In the genomic region with DNA sequence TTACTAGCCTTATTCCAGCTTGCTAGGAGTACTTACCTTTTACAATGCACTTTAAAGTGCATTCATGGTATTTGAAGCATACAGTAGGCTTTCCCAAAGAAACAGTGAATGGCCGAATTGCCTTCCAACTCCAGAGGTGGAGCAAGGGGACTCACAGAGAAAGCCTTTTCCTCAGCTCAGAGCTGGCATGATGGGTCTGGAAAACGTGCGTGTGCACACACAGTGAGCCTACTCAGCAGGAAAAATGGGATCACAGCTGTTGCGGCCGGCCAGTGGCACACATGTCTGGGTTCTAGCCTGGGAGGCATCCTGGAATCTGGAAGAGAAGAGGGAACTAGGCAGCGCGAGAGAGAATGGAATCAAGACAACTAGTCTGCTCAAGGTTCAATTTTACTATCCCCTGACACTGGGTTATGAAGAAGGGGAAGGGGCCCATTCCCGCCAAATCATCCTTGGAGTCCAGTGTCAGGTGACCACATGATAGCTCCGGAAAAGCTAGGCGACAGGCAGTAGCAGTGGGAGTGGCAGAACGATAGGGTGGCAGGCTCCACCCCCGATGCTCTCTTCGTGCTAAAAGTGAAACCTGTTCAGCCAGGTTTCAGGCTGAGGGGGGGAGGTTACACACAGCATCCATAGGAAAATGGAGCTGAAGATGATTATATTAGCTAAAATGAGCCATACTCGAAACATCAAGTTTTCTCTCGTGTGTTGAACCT, we compare ENCODE assay signal across 8 mouse cellular contexts. TPM values are rescaled to one million over a fixed set of nuclear protein-coding genes. Genes with fewer than 3 reads are reported as not detected.
DNase-seq lines count a peak whose midpoint lies in the region; ATAC-seq and TF ChIP-seq lines count a peak whose summit lies in the region.

No protein-coding gene starts in this region.

- peak overlapping the region; percentile 31 for H3K4me3 ChIP-seq in intestine, embryonic 16.5 days (ENCODE audit: low read length)
- no peak overlapping the region for H3K4me3 ChIP-seq in myocyte

- WGBS in intestine, embryonic 16.5 days, result 17% methylated on average over 15 of the region's 15 CpGs

- H3K4me2 ChIP-seq in intestine, embryonic 16.5 days (ENCODE audit: low read depth, low read length), result peak overlapping the region; percentile 51
- peak overlapping the region; percentile 59 for H3K4me2 ChIP-seq in myocyte (ENCODE audit: low read depth)

- DNase-seq in cerebellum, adult 8-10 months, result no peak
- DNase-seq in urinary bladder, postnatal 14 days (ENCODE audit: low spot score), result peak; percentile 14
- DNase-seq in urinary bladder, postnatal 36 days (ENCODE audit: low spot score in 2 of 2), result no peak
- DNase-seq in left cerebral cortex, postnatal 14 days (ENCODE audit: low spot score in 2 of 2), result no peak
- no peak for DNase-seq in cerebellum, adult 11 months

- no peaks in the 10 kb centered on the region for H3K9me3 ChIP-seq in intestine, embryonic 16.5 days (ENCODE audit: control insufficient read depth, low read length)

- intact Hi-C loops in left cerebral cortex, postnatal 14 days (cut with DNase I), result no loop called here

- TF ChIP-seq POLR2A in myocyte (IDR thresholded peaks at IDR 0.05; ENCODE audit: insufficient read length, low read depth), result no peak

- no peaks in the 10 kb centered on the region for H3K79me2 ChIP-seq in myocyte (ENCODE audit: control insufficient read depth, insufficient read depth)

- no peak overlapping the region for H3ac ChIP-seq in myocyte (ENCODE audit: control insufficient read depth, insufficient read length)

- peaks cover 8% of the 10 kb centered on the region; the same call in 1 of the 2 replicates for H3K4me1 ChIP-seq in intestine, embryonic 16.5 days (ENCODE audit: control insufficient read depth, insufficient read depth, low read length)

- 0 out of 2 replicates have a peak, but pooled peaks have one; percentile 21 for ATAC-seq in cerebellum, adult (ENCODE audit: insufficient number of reproducible peaks, low FRiP score, low TSS enrichment)
- ATAC-seq in intestine, embryonic 16.5 days, result peak; percentile 86

- H3K27ac ChIP-seq in intestine, embryonic 16.5 days (ENCODE audit: low read length), result no peak overlapping the region

- peak overlapping the region; percentile 9; the same call in 1 of the 2 replicates for H3K9ac ChIP-seq in intestine, embryonic 16.5 days (ENCODE audit: low read depth, low read length)

- no peaks in the 10 kb centered on the region for H3K36me3 ChIP-seq in intestine, embryonic 16.5 days (ENCODE audit: control insufficient read depth, insufficient read depth, low read length)
- H3K36me3 ChIP-seq in myocyte (ENCODE audit: control insufficient read depth, insufficient read depth), result no peaks in the 10 kb centered on the region

- H3K27me3 ChIP-seq in intestine, embryonic 16.5 days (replicated peaks; ENCODE audit: control insufficient read depth, insufficient read depth, low read length), result no peaks in the 10 kb centered on the region
- no peaks in the 10 kb centered on the region for H3K27me3 ChIP-seq in myocyte (ENCODE audit: control insufficient read depth, insufficient read depth, insufficient read length)

TF ChIP-seq in myocyte, 11 proteins besides CTCF, POLR2A, EP300 and RAD21:
- TF ChIP-seq POLR2AphosphoS2 (IDR thresholded peaks at IDR 0.05; ENCODE audit: insufficient read length, low read depth) (no peak), USF1 (IDR thresholded peaks at IDR 0.05; ENCODE audit: low read depth) (no peak), REST (IDR thresholded peaks at IDR 0.05; ENCODE audit: insufficient read depth, insufficient read length) (no peak), MYOG (IDR thresholded peaks at IDR 0.05; ENCODE audit: control insufficient read depth in 1 of 3, insufficient read depth in 1 of 3, insufficient read length in 2 of 3, low read depth in 2 of 3) (no peak), CEBPB (IDR thresholded peaks at IDR 0.05; ENCODE audit: insufficient read depth, poor library complexity, severe bottlenecking) (no peak), MAX (IDR thresholded peaks at IDR 0.05; ENCODE audit: low read depth) (no peak), TCF3 (IDR thresholded peaks at IDR 0.05; ENCODE audit: insufficient read length, low read depth) (no peak), SRF (IDR thresholded peaks at IDR 0.05; ENCODE audit: control insufficient read depth, insufficient read length, low read depth) (no peak)

RNA-seq across cellular contexts. Expression of gene Gpld1, which starts 22.3 kb away (rescaled TPM):
- polyA plus RNA-seq in intestine, embryonic 16.5 days (2015; fragmentation: Nextera tagmentation; extraction: Ambion mirVana), result 2.0 and 2.4 TPM in 2 replicates
- polyA plus RNA-seq in myocyte (2012; fragmentation: generic; extraction: Trizol), result 0.04 TPM
- total RNA-seq in left cerebral cortex, postnatal 14 days (2021), result 10 to 100 TPM; 13.1 to 14.6 TPM

RNA-seq across cellular contexts. Expression of gene Aldh5a1, which starts 27.8 kb away (rescaled TPM):
- 8.1 TPM in 2 replicates for polyA plus RNA-seq in intestine, embryonic 16.5 days (2015; fragmentation: Nextera tagmentation; extraction: Ambion mirVana)
- 0.54 TPM for polyA plus RNA-seq in myocyte (2012; fragmentation: generic; extraction: Trizol)
- total RNA-seq in left cerebral cortex, postnatal 14 days (2021), result 10 to 100 TPM; 67.1 to 71.3 TPM

RNA-seq across cellular contexts. Expression of gene Mrs2, which starts 54.9 kb away (rescaled TPM):
- 15.8 and 17.1 TPM in 2 replicates for polyA plus RNA-seq in intestine, embryonic 16.5 days (2015; fragmentation: Nextera tagmentation; extraction: Ambion mirVana)
- polyA plus RNA-seq in myocyte (2012; fragmentation: generic; extraction: Trizol), result 12.7 TPM
- 10 to 100 TPM; 60.4 to 62.3 TPM for total RNA-seq in left cerebral cortex, postnatal 14 days (2021)
